Mouse (Mus musculus): ENCODE data around the gene Mapkapk3. TPM values are rescaled to one million over a fixed set of nuclear protein-coding genes. Genes with fewer than 3 reads are reported as not detected.

The Mapkapk3 gene
- polyA plus RNA-seq, 1 experiment = 5.1 TPM

DNA sequence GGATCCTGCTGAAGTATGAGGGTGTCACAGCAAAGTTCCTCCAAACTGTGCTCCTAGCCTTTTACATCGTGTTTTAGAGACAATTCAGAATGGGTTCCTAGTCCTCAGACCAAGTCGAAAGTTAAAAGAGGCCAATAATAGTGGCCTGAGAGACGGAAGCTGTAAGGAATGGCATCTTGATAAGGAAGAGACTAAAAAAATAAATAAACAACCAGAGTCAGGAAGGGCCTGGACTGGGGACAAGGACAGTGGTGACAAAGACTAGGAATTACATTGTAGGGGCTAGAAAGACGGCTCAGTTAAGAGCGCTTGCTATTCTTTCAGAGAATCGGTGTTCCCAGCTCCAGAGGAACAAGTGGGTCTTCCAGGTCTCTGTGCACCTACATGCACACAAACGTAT is 12.9 kb upstream of the Mapkapk3 start:
- Histone ChIP-seq H3K27ac (ENCODE audit: insufficient read depth, low read length) (no peak overlapping the region), H3K4me3 (ENCODE audit: insufficient read depth, low read length) (no peak overlapping the region), H3K4me1 (ENCODE audit: control insufficient read depth, insufficient read depth, low read length) (peaks cover 5% of the 10 kb centered on the region; the same call in 1 of the 2 replicates)
- TF ChIP-seq CTCF (IDR thresholded peaks at IDR 0.05; ENCODE audit: extremely low read depth, insufficient read depth, low read length) (no peak), POLR2A (IDR thresholded peaks at IDR 0.05; ENCODE audit: extremely low read depth, insufficient read depth, low read length) (no peak)

DNA sequence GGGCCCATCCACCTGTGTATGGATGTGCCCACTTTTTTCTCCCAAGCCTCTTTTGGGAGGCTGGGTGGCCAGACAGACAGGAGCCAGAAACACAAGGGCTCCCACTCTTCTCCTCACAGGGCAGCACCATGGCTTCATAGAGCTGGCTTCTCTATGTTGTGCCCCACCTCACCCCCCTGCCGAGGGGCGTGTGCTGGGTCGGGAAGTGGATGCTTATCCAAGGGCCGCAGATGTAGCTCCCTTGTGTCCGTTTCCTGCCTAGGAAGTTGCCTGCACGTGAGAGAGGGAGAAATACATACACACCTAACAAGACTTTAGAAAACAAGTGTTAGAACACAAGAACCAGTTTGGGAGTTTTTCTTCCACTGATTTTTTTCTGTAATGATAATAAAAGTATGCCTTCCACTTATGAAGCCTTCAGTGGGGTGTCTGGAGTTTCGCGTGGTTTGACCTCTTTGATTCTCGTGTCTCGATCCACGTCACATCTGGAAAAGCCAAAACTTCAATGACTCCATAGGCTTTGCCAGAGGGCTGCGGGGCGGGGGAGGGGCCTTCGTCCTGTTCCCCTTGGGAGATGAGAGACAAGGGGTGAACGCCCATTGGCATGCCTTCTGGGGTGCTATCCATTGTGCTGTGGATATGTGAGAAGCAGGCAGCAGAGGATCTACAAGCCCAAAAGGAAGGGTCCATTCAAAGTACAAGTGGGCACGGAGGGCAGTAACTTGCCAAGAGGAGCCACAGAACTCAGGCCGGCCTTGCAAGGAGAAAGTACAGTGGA is 12.1 kb upstream of the Mapkapk3 start:
- TF ChIP-seq CTCF (IDR thresholded peaks at IDR 0.05; ENCODE audit: extremely low read depth, insufficient read depth, low read length) = no peak
- TF ChIP-seq POLR2A (IDR thresholded peaks at IDR 0.05; ENCODE audit: extremely low read depth, insufficient read depth, low read length) = no peak
- Histone ChIP-seq H3K4me3 (ENCODE audit: insufficient read depth, low read length) (no peak overlapping the region), H3K27ac (ENCODE audit: insufficient read depth, low read length) (no peak overlapping the region), H3K4me1 (ENCODE audit: control insufficient read depth, insufficient read depth, low read length) (peaks cover 2% of the 10 kb centered on the region; the same call in 1 of the 2 replicates)

DNA sequence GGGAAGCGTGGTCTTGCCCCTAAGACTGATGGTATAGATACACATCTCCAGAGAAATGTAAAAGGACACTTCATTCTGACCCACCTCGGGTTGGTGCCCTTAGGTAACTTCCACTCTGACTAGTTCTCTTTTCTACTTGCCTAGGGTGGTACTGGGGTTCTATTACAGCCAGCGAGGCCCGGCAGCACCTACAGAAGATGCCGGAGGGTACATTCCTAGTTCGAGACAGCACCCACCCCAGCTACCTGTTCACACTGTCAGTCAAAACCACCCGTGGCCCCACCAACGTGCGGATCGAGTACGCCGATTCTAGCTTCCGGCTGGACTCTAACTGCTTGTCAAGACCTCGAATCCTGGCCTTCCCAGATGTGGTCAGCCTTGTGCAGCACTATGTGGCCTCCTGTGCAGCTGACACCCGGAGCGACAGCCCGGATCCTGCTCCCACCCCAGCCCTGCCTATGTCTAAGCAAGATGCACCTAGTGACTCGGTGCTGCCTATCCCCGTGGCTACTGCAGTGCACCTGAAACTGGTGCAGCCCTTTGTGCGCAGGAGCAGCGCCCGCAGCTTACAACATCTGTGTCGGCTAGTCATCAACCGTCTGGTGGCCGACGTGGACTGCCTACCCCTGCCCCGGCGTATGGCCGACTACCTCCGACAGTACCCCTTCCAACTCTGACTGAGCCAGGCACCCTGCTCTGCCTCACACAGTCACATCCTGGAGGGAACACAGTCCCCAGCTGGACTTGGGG is 10.7 kb upstream of the Mapkapk3 start:
- Histone ChIP-seq H3K4me1 (ENCODE audit: control insufficient read depth, insufficient read depth, low read length) (peaks cover 4% of the 10 kb centered on the region; the same call in 1 of the 2 replicates), H3K27ac (ENCODE audit: insufficient read depth, low read length) (no peak overlapping the region), H3K4me3 (ENCODE audit: insufficient read depth, low read length) (no peak overlapping the region)
- TF ChIP-seq POLR2A (IDR thresholded peaks at IDR 0.05; ENCODE audit: extremely low read depth, insufficient read depth, low read length) (no peak), CTCF (IDR thresholded peaks at IDR 0.05; ENCODE audit: extremely low read depth, insufficient read depth, low read length) (no peak)

DNA sequence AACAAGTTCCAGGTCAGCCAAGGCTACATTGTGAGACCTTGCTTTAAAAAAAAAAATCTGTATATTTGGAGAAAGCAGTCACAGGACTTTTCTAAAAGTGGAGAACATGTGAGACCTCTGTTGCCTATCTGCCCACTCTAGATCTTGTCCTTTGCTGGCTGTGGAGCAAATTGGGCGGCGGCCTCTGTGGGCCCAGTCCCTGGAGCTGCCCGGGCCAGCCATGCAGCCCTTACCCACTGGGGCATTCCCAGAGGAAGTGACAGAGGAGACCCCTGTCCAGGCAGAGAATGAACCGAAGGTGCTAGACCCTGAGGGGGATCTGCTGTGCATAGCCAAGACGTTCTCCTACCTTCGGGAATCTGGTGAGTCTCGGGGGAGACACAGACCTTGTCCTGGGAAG is 10.1 kb upstream of the Mapkapk3 start:
- Histone ChIP-seq H3K27ac (ENCODE audit: insufficient read depth, low read length) (no peak overlapping the region), H3K4me1 (ENCODE audit: control insufficient read depth, insufficient read depth, low read length) (peaks cover 4% of the 10 kb centered on the region; the same call in 1 of the 2 replicates), H3K4me3 (ENCODE audit: insufficient read depth, low read length) (no peak overlapping the region)
- TF ChIP-seq CTCF (IDR thresholded peaks at IDR 0.05; ENCODE audit: extremely low read depth, insufficient read depth, low read length) (no peak), POLR2A (IDR thresholded peaks at IDR 0.05; ENCODE audit: extremely low read depth, insufficient read depth, low read length) (no peak)

DNA sequence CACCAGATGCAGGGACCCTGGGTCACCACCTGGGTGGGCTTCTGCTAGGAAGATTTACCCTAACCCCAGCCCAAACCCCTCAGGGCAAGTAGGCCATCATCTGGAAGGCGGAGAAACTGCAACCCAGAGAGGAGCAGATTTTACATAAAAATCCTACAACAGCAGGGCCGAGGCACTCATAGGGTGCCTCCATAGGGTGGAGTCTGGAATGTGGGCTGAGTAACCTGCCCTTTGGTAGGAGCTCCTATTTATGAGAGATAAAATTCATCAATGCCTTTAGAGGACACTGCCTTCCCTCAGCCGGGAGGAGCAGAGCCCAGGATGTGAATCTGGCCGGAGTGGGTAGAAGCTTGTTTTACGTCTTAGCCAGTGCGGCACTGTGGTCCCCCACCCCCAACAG is 9.2 kb upstream of the Mapkapk3 start:
- H3K27ac ChIP-seq (ENCODE audit: insufficient read depth, low read length) = no peak overlapping the region
- no peak overlapping the region for H3K4me3 ChIP-seq (ENCODE audit: insufficient read depth, low read length)
- H3K4me1 ChIP-seq (ENCODE audit: control insufficient read depth, insufficient read depth, low read length) = peaks cover 4% of the 10 kb centered on the region; the same call in 1 of the 2 replicates
- no peak for TF ChIP-seq POLR2A (IDR thresholded peaks at IDR 0.05; ENCODE audit: extremely low read depth, insufficient read depth, low read length)

DNA sequence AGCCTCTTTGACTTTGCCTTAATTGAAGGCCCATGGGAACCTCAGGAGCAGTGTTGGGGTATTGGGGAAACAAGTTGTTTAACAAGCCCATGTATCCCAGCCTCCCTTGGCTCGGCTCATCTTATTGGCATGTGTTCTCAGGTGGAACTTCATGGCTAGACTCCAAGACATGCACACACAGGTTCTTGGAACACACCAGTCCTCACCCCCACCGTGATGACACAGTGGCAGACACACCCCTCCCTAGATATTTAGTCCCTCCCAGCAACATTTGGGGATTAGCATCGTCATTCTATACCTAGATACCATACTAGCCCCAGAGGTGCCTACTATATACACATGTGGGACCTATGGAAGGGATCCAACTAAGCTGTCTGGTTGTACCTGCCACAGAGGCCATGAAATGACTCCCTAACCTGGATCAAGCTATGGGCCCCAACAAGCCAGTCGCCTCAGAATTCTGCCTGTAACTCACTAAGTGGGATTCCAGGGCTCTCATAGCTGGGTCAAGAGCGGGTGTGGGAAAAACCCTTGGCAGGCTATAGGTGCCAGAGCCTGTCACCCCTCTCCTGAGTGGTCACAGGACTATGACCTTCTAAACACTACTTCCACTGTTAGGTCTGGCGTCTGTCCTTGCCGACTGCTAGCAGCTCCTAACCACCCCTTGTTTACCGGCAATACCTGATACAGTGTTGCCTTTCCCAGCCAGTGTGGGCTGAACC is 8.5 kb upstream of the Mapkapk3 start:
- TF ChIP-seq POLR2A (IDR thresholded peaks at IDR 0.05; ENCODE audit: extremely low read depth, insufficient read depth, low read length) (no peak), CTCF (IDR thresholded peaks at IDR 0.05; ENCODE audit: extremely low read depth, insufficient read depth, low read length) (no peak)
- Histone ChIP-seq H3K27ac (ENCODE audit: insufficient read depth, low read length) (no peak overlapping the region), H3K4me3 (ENCODE audit: insufficient read depth, low read length) (0 out of 2 replicates have a peak overlapping the region, but pooled peaks have one; percentile 71), H3K4me1 (ENCODE audit: control insufficient read depth, insufficient read depth, low read length) (peaks cover 4% of the 10 kb centered on the region; the same call in 1 of the 2 replicates)

DNA sequence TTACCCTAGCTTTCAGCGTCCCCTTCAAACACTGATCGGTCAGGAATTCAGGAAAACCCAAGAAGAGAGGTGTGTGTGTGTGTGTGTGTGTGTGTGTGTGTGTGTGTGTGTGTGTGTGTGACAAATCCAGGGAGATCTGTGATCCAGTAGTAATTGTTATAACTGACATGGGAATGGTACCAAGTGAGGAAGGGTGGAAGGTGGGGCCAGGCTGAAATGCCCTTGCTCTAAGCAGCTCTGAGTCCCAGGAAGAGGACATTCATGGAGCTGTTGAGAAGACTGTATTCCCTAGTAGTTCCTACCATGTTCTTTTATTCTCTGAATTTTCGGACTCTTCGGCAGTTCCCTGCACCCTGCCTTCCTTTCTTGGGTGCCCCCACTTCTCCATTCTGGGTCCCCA is 8.0 kb upstream of the Mapkapk3 start:
- TF ChIP-seq POLR2A (IDR thresholded peaks at IDR 0.05; ENCODE audit: extremely low read depth, insufficient read depth, low read length) = no peak
- TF ChIP-seq CTCF (IDR thresholded peaks at IDR 0.05; ENCODE audit: extremely low read depth, insufficient read depth, low read length) = no peak
- Histone ChIP-seq H3K4me1 (ENCODE audit: control insufficient read depth, insufficient read depth, low read length) (peaks cover 4% of the 10 kb centered on the region; the same call in 1 of the 2 replicates), H3K27ac (ENCODE audit: insufficient read depth, low read length) (no peak overlapping the region), H3K4me3 (ENCODE audit: insufficient read depth, low read length) (peak overlapping the region; percentile 71; the same call in 1 of the 2 replicates)

DNA sequence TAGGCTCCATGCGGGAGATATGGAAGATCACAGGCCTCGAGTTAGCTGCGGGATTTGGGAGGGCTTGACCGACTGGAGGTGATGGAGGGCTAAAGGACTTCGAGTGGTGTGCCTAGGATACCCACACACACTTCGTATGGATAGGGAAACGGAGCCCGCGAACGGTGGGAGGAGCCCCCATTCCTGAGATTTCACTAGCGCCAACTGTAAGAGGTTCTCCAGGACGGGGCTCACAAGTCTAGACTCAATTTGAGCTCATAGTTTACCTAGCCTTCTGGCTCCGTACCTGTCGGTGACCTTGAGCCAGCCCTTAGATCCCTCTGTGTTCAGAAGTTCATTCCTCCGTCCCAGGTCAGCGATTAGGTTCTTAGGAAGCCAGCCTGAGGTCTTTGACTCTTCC is 7.4 kb upstream of the Mapkapk3 start:
- peak overlapping the region; percentile 71 for H3K4me3 ChIP-seq (ENCODE audit: insufficient read depth, low read length)
- H3K27ac ChIP-seq (ENCODE audit: insufficient read depth, low read length) = no peak overlapping the region
- TF ChIP-seq POLR2A (IDR thresholded peaks at IDR 0.05; ENCODE audit: extremely low read depth, insufficient read depth, low read length) = no peak
- no peak for TF ChIP-seq CTCF (IDR thresholded peaks at IDR 0.05; ENCODE audit: extremely low read depth, insufficient read depth, low read length)
- H3K4me1 ChIP-seq (ENCODE audit: control insufficient read depth, insufficient read depth, low read length) = peaks cover 4% of the 10 kb centered on the region; the same call in 1 of the 2 replicates

DNA sequence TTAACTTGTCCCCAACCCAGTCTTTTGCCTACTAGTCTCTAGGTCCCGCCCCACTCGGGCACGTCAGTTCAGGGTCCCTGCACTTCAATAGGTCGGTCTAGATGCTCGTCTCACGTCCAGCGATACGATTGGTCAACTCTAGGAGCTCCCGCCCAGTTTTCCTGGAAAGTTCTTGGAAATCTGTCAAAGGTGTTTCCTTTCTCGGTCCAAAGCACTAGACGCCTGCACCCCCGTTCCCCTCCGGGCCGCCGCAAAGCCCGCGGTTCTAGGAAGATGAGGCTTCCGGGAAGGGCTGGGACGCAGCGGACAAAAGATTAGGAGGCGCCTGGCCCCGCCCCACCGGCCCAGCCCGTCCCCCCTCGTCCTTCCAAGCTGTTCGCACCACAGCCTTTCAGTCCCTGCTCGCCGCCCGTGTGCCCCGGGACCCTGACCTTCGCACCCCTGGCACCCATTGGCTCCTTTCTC is 6.9 kb upstream of the Mapkapk3 start:
- H3K27ac ChIP-seq (ENCODE audit: insufficient read depth, low read length) = no peak overlapping the region

More for the DNA sequence above, 6.9 kb upstream of the Mapkapk3 start:
- peaks cover 4% of the 10 kb centered on the region; the same call in 1 of the 2 replicates for H3K4me1 ChIP-seq (ENCODE audit: control insufficient read depth, insufficient read depth, low read length)
- TF ChIP-seq POLR2A (IDR thresholded peaks at IDR 0.05; ENCODE audit: extremely low read depth, insufficient read depth, low read length) (no peak), CTCF (IDR thresholded peaks at IDR 0.05; ENCODE audit: extremely low read depth, insufficient read depth, low read length) (no peak)
- H3K4me3 ChIP-seq (ENCODE audit: insufficient read depth, low read length) = peak overlapping the region; percentile 71

All from cortical plate, adult 2 months (tissue).